Mouse (Mus musculus) MEL (cell line): ENCODE measurements at regions not wholly inside any gene's neighbourhood (a gene's known extent, or its start where the extent isn't known, plus 50 kb on each side); places are given as distances from the start of the nearest gene placed in this dataset.

Source experiments
- DNase-seq: peaks from one replicate; pipeline ENCODE4 v3.0.0; 2011; ENCODE audit warnings: low read depth, low spot score
- H3K27ac ChIP-seq: 2 replicates; pipeline ENCODE4 v1.5.1; 2012; ENCODE audit warnings: low read depth, mild to moderate bottlenecking, control low read depth, low read length, moderate library complexity; ENCODE audit not compliant: control insufficient read depth
- H3K27me3 ChIP-seq, 2 experiments: fragments of 150-350 bp in 1 of 2; sonication (generic) in 1 of 2; 2 replicates each; pipeline ENCODE4 v1.6.1; 2012; ENCODE audit warnings: low read length in 2 of 2, mild to moderate bottlenecking in 2 of 2, improper control_type of control experiment in 1 of 2, moderate library complexity in 1 of 2; ENCODE audit not compliant: insufficient read depth in 2 of 2, control insufficient read depth in 1 of 2
- H3K36me3 ChIP-seq, 2 experiments: 2 replicates each; pipeline ENCODE4 v1.6.1; 2012 to 2014; ENCODE audit warnings: low read length in 2 of 2, improper control_type of control experiment in 1 of 2, inconsistent platforms in 1 of 2, mild to moderate bottlenecking in 1 of 2; ENCODE audit not compliant: insufficient read depth in 2 of 2, control insufficient read depth in 1 of 2
- H3K4me1 ChIP-seq, 2 experiments: fragments of 150-350 bp in 1 of 2; sonication (generic) in 1 of 2; 2 replicates each; pipeline ENCODE4 v1.6.1; 2012; ENCODE audit warnings: low read length in 2 of 2, improper control_type of control experiment in 1 of 2, mild to moderate bottlenecking in 1 of 2; ENCODE audit not compliant: insufficient read depth in 2 of 2, control insufficient read depth in 1 of 2
- H3K4me3 ChIP-seq, 2 experiments: fragments of 150-350 bp in 1 of 2; sonication (generic) in 1 of 2; 2 replicates each; pipeline ENCODE4 v1.5.1; 2012; ENCODE audit warnings: low read depth in 2 of 2, low read length in 2 of 2, mild to moderate bottlenecking in 2 of 2, moderate library complexity in 2 of 2, control low read depth in 1 of 2, improper control_type of control experiment in 1 of 2; ENCODE audit not compliant: control insufficient read depth in 1 of 2, insufficient read depth in 1 of 2
- H3K79me2 ChIP-seq: 2 replicates; pipeline ENCODE4 v1.6.1; 2012; ENCODE audit warnings: mild to moderate bottlenecking, low read length, moderate library complexity; ENCODE audit not compliant: control insufficient read depth, poor library complexity, insufficient read depth
- H3K9ac ChIP-seq: 2 replicates; pipeline ENCODE4 v1.6.1; 2012; ENCODE audit warnings: low read depth, mild to moderate bottlenecking, control low read depth, low read length, moderate library complexity; ENCODE audit not compliant: control insufficient read depth, poor library complexity, severe bottlenecking
- H3K9me3 ChIP-seq: fragments of 150-350 bp; sonication (generic); replicated peaks from 2 replicates; pipeline ENCODE4 v1.6.1; 2012; ENCODE audit warnings: mild to moderate bottlenecking, low read length, improper control_type of control experiment, moderate library complexity; ENCODE audit not compliant: insufficient read depth
- CHD1 ChIP-seq: IDR thresholded peaks from 2 replicates; pipeline ENCODE4 v1.6.1; 2012; ENCODE audit warnings: low read depth, mild to moderate bottlenecking, inconsistent platforms, low read length, improper control_type of control experiment
- ELF1 ChIP-seq: IDR thresholded peaks from 2 replicates; pipeline ENCODE4 v1.6.1; 2014; ENCODE audit warnings: low read depth, mild to moderate bottlenecking, inconsistent platforms, low read length, improper control_type of control experiment, moderate library complexity
- EP300 ChIP-seq, 2 experiments: IDR thresholded peaks; 2 replicates each; pipeline ENCODE4 v1.6.1; 2011; ENCODE audit warnings: improper control_type of control experiment in 2 of 2, low read length in 2 of 2, low read depth in 1 of 2, mild to moderate bottlenecking in 1 of 2
- GABPA ChIP-seq: IDR thresholded peaks from 2 replicates; pipeline ENCODE4 v1.6.1; 2012; ENCODE audit warnings: low read depth, mild to moderate bottlenecking, inconsistent platforms, low read length, improper control_type of control experiment, moderate library complexity
- GATA1 ChIP-seq: IDR thresholded peaks from 2 replicates; pipeline ENCODE4 v1.6.1; 2011; ENCODE audit warnings: low read depth, low read length, improper control_type of control experiment
- HCFC1 ChIP-seq: IDR thresholded peaks from 2 replicates; pipeline ENCODE4 v1.6.1; 2012; ENCODE audit warnings: low read depth, mild to moderate bottlenecking, inconsistent platforms, low read length, improper control_type of control experiment, moderate library complexity
- KAT2A ChIP-seq: conservative IDR thresholded peaks from 2 replicates; pipeline ENCODE4 v1.6.1; 2012; ENCODE audit warnings: low read depth, low read length, improper control_type of control experiment, inconsistent platforms
- MAFK ChIP-seq: IDR thresholded peaks from 2 replicates; pipeline ENCODE4 v1.6.1; 2011; ENCODE audit warnings: low read depth, mild to moderate bottlenecking, low read length, improper control_type of control experiment, borderline replicate concordance
- MXI1 ChIP-seq: IDR thresholded peaks from 2 replicates; pipeline ENCODE4 v1.6.1; 2011; ENCODE audit warnings: mild to moderate bottlenecking, low read depth, low read length, improper control_type of control experiment
- MYC ChIP-seq: IDR thresholded peaks from 2 replicates; pipeline ENCODE4 v1.6.1; 2011; ENCODE audit warnings: low read depth, mild to moderate bottlenecking, low read length, improper control_type of control experiment, moderate library complexity
- NELFE ChIP-seq: IDR thresholded peaks from 2 replicates; pipeline ENCODE4 v1.6.1; 2011; ENCODE audit warnings: low read depth, low read length, improper control_type of control experiment
- NRF1 ChIP-seq: IDR thresholded peaks from 2 replicates; pipeline ENCODE4 v1.6.1; 2014; ENCODE audit warnings: low read depth, mild to moderate bottlenecking, inconsistent platforms, low read length, improper control_type of control experiment, moderate library complexity; ENCODE audit not compliant: poor library complexity, insufficient read depth, severe bottlenecking
- POLR2AphosphoS5 ChIP-seq: IDR thresholded peaks from 2 replicates; pipeline ENCODE4 v1.6.1; 2012; ENCODE audit warnings: low read depth, borderline replicate concordance, mild to moderate bottlenecking, inconsistent platforms, low read length, moderate library complexity, mixed read lengths
- RAD21 ChIP-seq: IDR thresholded peaks from 2 replicates; pipeline ENCODE4 v1.6.1; 2011; ENCODE audit warnings: mild to moderate bottlenecking, low read depth, low read length, improper control_type of control experiment
- RCOR1 ChIP-seq: IDR thresholded peaks from 2 replicates; pipeline ENCODE4 v1.6.1; 2012; ENCODE audit warnings: low read depth, mild to moderate bottlenecking, inconsistent platforms, low read length, improper control_type of control experiment
- TAL1 ChIP-seq: IDR thresholded peaks from 2 replicates; pipeline ENCODE4 v1.6.1; 2012; ENCODE audit warnings: mild to moderate bottlenecking, inconsistent platforms, low read length, moderate library complexity, mixed read lengths
- TBP ChIP-seq: IDR thresholded peaks from 2 replicates; pipeline ENCODE4 v1.8.0; 2011; ENCODE audit warnings: low read depth, low read length, improper control_type of control experiment
- UBTF ChIP-seq: IDR thresholded peaks from 2 replicates; pipeline ENCODE4 v1.6.1; 2012; ENCODE audit warnings: low read depth, mild to moderate bottlenecking, inconsistent platforms, low read length, improper control_type of control experiment, moderate library complexity, borderline replicate concordance; ENCODE audit not compliant: insufficient read depth
- USF1 ChIP-seq: IDR thresholded peaks from 2 replicates; pipeline ENCODE4 v1.6.1; 2014; ENCODE audit warnings: low read depth, mild to moderate bottlenecking, inconsistent platforms, low read length, improper control_type of control experiment, moderate library complexity
- USF2 ChIP-seq, 2 experiments: IDR thresholded peaks; 2 replicates each; pipeline ENCODE4 v1.6.1; 2011 to 2012; ENCODE audit warnings: improper control_type of control experiment in 2 of 2, low read length in 2 of 2, borderline replicate concordance in 1 of 2, inconsistent platforms in 1 of 2, low read depth in 1 of 2, mild to moderate bottlenecking in 1 of 2; ENCODE audit not compliant: insufficient read depth in 1 of 2
- ZKSCAN1 ChIP-seq: IDR thresholded peaks from 2 replicates; pipeline ENCODE4 v1.6.1; 2012; ENCODE audit warnings: low read depth, mild to moderate bottlenecking, inconsistent platforms, low read length, improper control_type of control experiment, moderate library complexity

DNA sequence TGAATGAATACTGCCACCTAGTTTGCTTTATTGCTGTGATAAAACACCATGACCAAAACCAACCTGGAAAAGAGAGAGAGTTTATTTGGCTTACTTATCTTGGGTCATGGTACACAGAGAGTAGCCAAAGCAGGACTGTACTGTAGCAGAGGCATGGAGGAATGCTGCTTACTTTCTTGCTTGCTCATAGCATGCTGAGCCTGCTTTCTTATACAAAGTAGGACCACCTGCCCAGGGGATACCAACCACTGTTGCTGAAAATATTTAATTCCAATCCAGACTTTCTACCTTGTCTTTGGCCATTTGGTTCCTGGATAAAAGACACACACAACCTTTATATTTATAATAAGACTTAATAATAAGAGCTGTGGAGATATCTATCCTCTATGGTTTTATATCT, 142.2 kb upstream of the Cdkn2b start:
- H3K9ac ChIP-seq, result no peak overlapping the region
- no peak for DNase-seq
- H3K36me3 ChIP-seq, result peaks cover 0 to 5% of the 10 kb centered on the region in 2 experiments; a peak in 2 of 4 replicates
- H3K9me3 ChIP-seq, result no peaks in the 10 kb centered on the region
- TF ChIP-seq RCOR1, result no peak
- TF ChIP-seq HCFC1, result no peak
- TF ChIP-seq TAL1, result no peak
- no peak for TF ChIP-seq GABPA
- no peaks in the 10 kb centered on the region for H3K79me2 ChIP-seq
- H3K4me1 ChIP-seq, result peaks cover 5% of the 10 kb centered on the region in 2 experiments; a peak in 2 of 4 replicates
- no peak overlapping the region for H3K4me3 ChIP-seq
- no peak overlapping the region for H3K27ac ChIP-seq
- H3K27me3 ChIP-seq, result no peaks in the 10 kb centered on the region

DNA sequence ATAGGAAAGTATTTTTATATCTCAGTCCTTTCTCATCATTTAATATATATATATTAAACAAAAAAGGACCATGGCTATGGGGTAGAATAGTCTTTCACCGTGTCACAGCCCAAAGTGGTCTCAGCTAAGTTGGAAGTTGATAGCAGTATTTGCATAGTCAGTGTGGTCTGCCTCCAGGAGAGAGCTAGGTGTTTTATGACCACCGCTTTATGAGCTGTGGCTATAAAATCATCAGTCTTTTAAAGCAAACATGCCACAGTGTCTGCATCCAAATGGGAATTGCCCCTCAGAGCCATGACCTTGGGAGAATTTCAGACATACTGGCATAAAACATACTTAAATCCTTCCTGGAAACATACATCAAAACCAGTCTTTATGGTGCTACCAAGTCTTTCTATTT, 140.9 kb upstream of the Cdkn2b start:
- H3K36me3 ChIP-seq, result peaks cover 0 to 4% of the 10 kb centered on the region in 2 experiments; a peak in 2 of 4 replicates
- no peak for TF ChIP-seq GABPA
- TF ChIP-seq ZKSCAN1, result no peak
- TF ChIP-seq EP300 (IDR thresholded peaks at IDR 0.05; ENCODE audit: low read depth in 1 of 2, low read length in 2 of 2), result no peak
- no peak for TF ChIP-seq GATA1
- TF ChIP-seq NELFE, result no peak
- no peak for TF ChIP-seq USF1
- TF ChIP-seq MYC, result no peak
- no peak for TF ChIP-seq USF2 (IDR thresholded peaks at IDR 0.05; ENCODE audit: borderline replicate concordance in 1 of 2, insufficient read depth in 1 of 2, low read depth in 1 of 2, low read length in 2 of 2)
- TF ChIP-seq POLR2AphosphoS5, result no peak
- TF ChIP-seq KAT2A, result no peak
- H3K4me1 ChIP-seq, result peaks cover 0 to 4% of the 10 kb centered on the region in 2 experiments; a peak in 3 of 4 replicates
- DNase-seq, result no peak
- no peaks in the 10 kb centered on the region for H3K27me3 ChIP-seq
- H3K9me3 ChIP-seq, result no peaks in the 10 kb centered on the region
- no peak overlapping the region for H3K27ac ChIP-seq
- H3K9ac ChIP-seq, result no peak overlapping the region
- H3K4me3 ChIP-seq, result no peak overlapping the region
- no peaks in the 10 kb centered on the region for H3K79me2 ChIP-seq

DNA sequence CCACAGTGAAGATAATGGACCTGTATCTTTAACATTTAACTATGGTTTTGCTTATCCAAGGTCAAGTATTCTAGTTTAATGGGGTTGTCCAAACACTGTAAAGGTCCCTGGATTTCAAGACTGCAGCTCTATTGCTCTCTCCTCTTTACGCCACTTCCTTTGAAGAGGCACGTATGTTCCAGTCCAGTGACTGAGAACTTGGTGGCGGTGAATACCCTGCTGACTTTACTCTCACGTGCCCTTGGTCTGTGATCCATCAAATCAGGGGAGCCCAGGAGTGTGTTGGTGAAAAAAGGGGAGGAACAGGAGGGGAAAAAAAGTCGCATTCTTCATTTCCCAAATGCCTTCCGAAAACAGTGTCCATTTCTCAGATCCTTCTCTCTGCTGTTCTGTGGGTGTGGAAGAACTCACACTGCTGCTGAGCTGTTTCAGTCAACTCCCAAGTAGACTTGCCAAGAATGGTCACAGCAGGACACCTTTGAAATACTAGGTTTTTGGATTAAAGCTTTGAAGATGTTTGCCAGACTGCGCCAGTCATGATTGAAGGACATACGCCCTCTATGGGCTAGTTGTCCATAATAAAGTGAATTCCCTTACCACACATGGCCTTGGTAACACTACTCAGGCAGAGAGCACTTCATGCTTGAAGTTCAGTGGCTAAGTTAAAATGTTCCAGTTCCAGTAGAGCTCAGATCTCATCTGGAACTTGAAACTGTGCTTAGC, 136.1 kb upstream of the Cdkn2b start:
- Histone ChIP-seq H3K9ac (no peak overlapping the region), H3K4me1 (peaks cover 11 to 20% of the 10 kb centered on the region in 2 experiments), H3K79me2 (no peaks in the 10 kb centered on the region), H3K9me3 (no peaks in the 10 kb centered on the region), H3K27ac (no peak overlapping the region), H3K4me3 (no peak overlapping the region), H3K36me3 (peaks cover 0 to 21% of the 10 kb centered on the region in 2 experiments; a peak in 2 of 4 replicates), H3K27me3 (no peaks in the 10 kb centered on the region)
- TF ChIP-seq MXI1 (no peak), CHD1 (no peak), NRF1 (no peak), MAFK (no peak), MYC (no peak), ELF1 (no peak), TBP (no peak), RAD21 (no peak), HCFC1 (no peak), UBTF (no peak)
- DNase-seq, result no peak
